Mouse (Mus musculus): ENCODE data around the gene Shank2. TPM values are rescaled to one million over a fixed set of nuclear protein-coding genes. Genes with fewer than 3 reads are reported as not detected.

The Shank2 gene
- polyA plus RNA-seq, 1 experiment from 2014 or later = 0.54 TPM

GRCm38 (mm10) chr7:144294239-144295200 is 292.8 kb downstream of the Shank2 start:
- Histone ChIP-seq H3K27me3 (no peaks in the 10 kb centered on the region), H3K4me2 (no peak overlapping the region), H3K4me1 (replicated peaks) (no peaks in the 10 kb centered on the region), H3K9ac (no peak overlapping the region), H3K4me3 (replicated peaks) (no peak overlapping the region), H3K27ac (replicated peaks) (no peak overlapping the region), H3K36me3 (replicated peaks) (no peaks in the 10 kb centered on the region), H3K9me3 (replicated peaks) (no peaks in the 10 kb centered on the region)
- 33% methylated on average over 13 of the region's 13 CpGs for WGBS (ENCODE audit: insufficient replicate concordance)
- no peak for ATAC-seq (ENCODE audit: insufficient read depth)

- no peaks in the 10 kb centered on the region for H3K36me3 ChIP-seq (replicated peaks)
- WGBS (ENCODE audit: insufficient replicate concordance) = 60% methylated on average over 2 of the region's 2 CpGs
- no peak overlapping the region for H3K4me3 ChIP-seq (replicated peaks)
- H3K27ac ChIP-seq (replicated peaks) = no peak overlapping the region
- ATAC-seq (ENCODE audit: insufficient read depth) = no peak
- H3K9me3 ChIP-seq (replicated peaks) = no peaks in the 10 kb centered on the region
- H3K27me3 ChIP-seq = no peaks in the 10 kb centered on the region
- H3K9ac ChIP-seq = no peak overlapping the region
- H3K4me2 ChIP-seq = no peak overlapping the region
- no peaks in the 10 kb centered on the region for H3K4me1 ChIP-seq (replicated peaks)
These were observed 297.6 kb downstream of the Shank2 start for GRCm38 (mm10) chr7:144299351-144299750.

GRCm38 (mm10) chr7:144301646-144302045 is 299.9 kb downstream of the Shank2 start:
- H3K4me3 ChIP-seq (replicated peaks) = no peak overlapping the region
- WGBS (ENCODE audit: insufficient replicate concordance) = 56% methylated on average over 4 of the region's 4 CpGs
- no peak overlapping the region for H3K4me2 ChIP-seq
- H3K27me3 ChIP-seq = no peaks in the 10 kb centered on the region
- no peak for ATAC-seq (ENCODE audit: insufficient read depth)
- H3K9me3 ChIP-seq (replicated peaks) = no peaks in the 10 kb centered on the region
- no peaks in the 10 kb centered on the region for H3K36me3 ChIP-seq (replicated peaks)
- H3K4me1 ChIP-seq (replicated peaks) = no peaks in the 10 kb centered on the region
- H3K9ac ChIP-seq = no peak overlapping the region
- no peak overlapping the region for H3K27ac ChIP-seq (replicated peaks)

- no peak overlapping the region for H3K4me2 ChIP-seq
- no peaks in the 10 kb centered on the region for H3K36me3 ChIP-seq (replicated peaks)
- H3K9me3 ChIP-seq (replicated peaks) = no peaks in the 10 kb centered on the region
- H3K27me3 ChIP-seq = no peaks in the 10 kb centered on the region
- no peak overlapping the region for H3K27ac ChIP-seq (replicated peaks)
- H3K4me3 ChIP-seq (replicated peaks) = no peak overlapping the region
- ATAC-seq (ENCODE audit: insufficient read depth) = no peak
- WGBS (ENCODE audit: insufficient replicate concordance) = 56% methylated on average over 5 of the region's 5 CpGs
- no peak overlapping the region for H3K9ac ChIP-seq
- no peaks in the 10 kb centered on the region for H3K4me1 ChIP-seq (replicated peaks)
These were observed 300.8 kb downstream of the Shank2 start for GRCm38 (mm10) chr7:144302498-144302897.

- Histone ChIP-seq H3K4me1 (replicated peaks) (no peaks in the 10 kb centered on the region), H3K27ac (replicated peaks) (no peak overlapping the region), H3K4me2 (no peak overlapping the region), H3K27me3 (no peaks in the 10 kb centered on the region), H3K36me3 (replicated peaks) (no peaks in the 10 kb centered on the region), H3K9ac (no peak overlapping the region), H3K4me3 (replicated peaks) (no peak overlapping the region), H3K9me3 (replicated peaks) (no peaks in the 10 kb centered on the region)
- WGBS (ENCODE audit: insufficient replicate concordance) = 69% methylated on average over 10 of the region's 10 CpGs
- ATAC-seq (ENCODE audit: insufficient read depth) = no peak
These were observed 306.2 kb downstream of the Shank2 start for GRCm38 (mm10) chr7:144307853-144308409.

- no peak overlapping the region for H3K4me2 ChIP-seq
- no peaks in the 10 kb centered on the region for H3K4me1 ChIP-seq (replicated peaks)
- H3K9ac ChIP-seq = no peak overlapping the region
- WGBS (ENCODE audit: insufficient replicate concordance) = 65% methylated on average over 11 of the region's 11 CpGs
- ATAC-seq (ENCODE audit: insufficient read depth) = no peak
- no peak overlapping the region for H3K4me3 ChIP-seq (replicated peaks)
- H3K27me3 ChIP-seq = no peaks in the 10 kb centered on the region
- no peaks in the 10 kb centered on the region for H3K36me3 ChIP-seq (replicated peaks)
- no peaks in the 10 kb centered on the region for H3K9me3 ChIP-seq (replicated peaks)
- H3K27ac ChIP-seq (replicated peaks) = no peak overlapping the region
These were observed 312.8 kb downstream of the Shank2 start for GRCm38 (mm10) chr7:144314438-144315105.

GRCm38 (mm10) chr7:144316224-144316623 is 314.5 kb downstream of the Shank2 start:
- Histone ChIP-seq H3K27me3 (no peaks in the 10 kb centered on the region), H3K4me3 (replicated peaks) (no peak overlapping the region), H3K27ac (replicated peaks) (no peak overlapping the region), H3K9me3 (replicated peaks) (no peaks in the 10 kb centered on the region), H3K9ac (no peak overlapping the region), H3K36me3 (replicated peaks) (no peaks in the 10 kb centered on the region), H3K4me2 (no peak overlapping the region), H3K4me1 (replicated peaks) (no peaks in the 10 kb centered on the region)
- 64% methylated on average over 6 of the region's 6 CpGs for WGBS (ENCODE audit: insufficient replicate concordance)
- ATAC-seq (ENCODE audit: insufficient read depth) = no peak

GRCm38 (mm10) chr7:144316797-144317196 is 315.1 kb downstream of the Shank2 start:
- Histone ChIP-seq H3K4me3 (replicated peaks) (no peak overlapping the region), H3K27me3 (no peaks in the 10 kb centered on the region), H3K9ac (no peak overlapping the region), H3K4me1 (replicated peaks) (no peaks in the 10 kb centered on the region), H3K4me2 (no peak overlapping the region), H3K36me3 (replicated peaks) (no peaks in the 10 kb centered on the region), H3K27ac (replicated peaks) (no peak overlapping the region), H3K9me3 (replicated peaks) (no peaks in the 10 kb centered on the region)
- WGBS (ENCODE audit: insufficient replicate concordance) = 42% methylated on average over 10 of the region's 10 CpGs
- no peak for ATAC-seq (ENCODE audit: insufficient read depth)

- ATAC-seq (ENCODE audit: insufficient read depth) = no peak
- no peaks in the 10 kb centered on the region for H3K27me3 ChIP-seq
- WGBS (ENCODE audit: insufficient replicate concordance) = 77% methylated on average over 2 of the region's 2 CpGs
- H3K27ac ChIP-seq (replicated peaks) = no peak overlapping the region
- H3K36me3 ChIP-seq (replicated peaks) = no peaks in the 10 kb centered on the region
- H3K4me1 ChIP-seq (replicated peaks) = no peaks in the 10 kb centered on the region
- no peak overlapping the region for H3K9ac ChIP-seq
- no peaks in the 10 kb centered on the region for H3K9me3 ChIP-seq (replicated peaks)
- no peak overlapping the region for H3K4me2 ChIP-seq
- no peak overlapping the region for H3K4me3 ChIP-seq (replicated peaks)
These were observed 322.3 kb downstream of the Shank2 start for GRCm38 (mm10) chr7:144324077-144324476.

- Histone ChIP-seq H3K27me3 (no peaks in the 10 kb centered on the region), H3K27ac (replicated peaks) (no peak overlapping the region), H3K4me2 (no peak overlapping the region), H3K4me3 (replicated peaks) (no peak overlapping the region), H3K9ac (no peak overlapping the region), H3K36me3 (replicated peaks) (no peaks in the 10 kb centered on the region), H3K4me1 (replicated peaks) (no peaks in the 10 kb centered on the region), H3K9me3 (replicated peaks) (no peaks in the 10 kb centered on the region)
- 62% methylated on average over 6 of the region's 6 CpGs for WGBS (ENCODE audit: insufficient replicate concordance)
- no peak for ATAC-seq (ENCODE audit: insufficient read depth)
These were observed 323.1 kb downstream of the Shank2 start for GRCm38 (mm10) chr7:144324861-144325260.

- 71% methylated on average over 10 of the region's 10 CpGs for WGBS (ENCODE audit: insufficient replicate concordance)
- Histone ChIP-seq H3K4me3 (replicated peaks) (no peak overlapping the region), H3K27me3 (no peaks in the 10 kb centered on the region), H3K9me3 (replicated peaks) (no peaks in the 10 kb centered on the region), H3K36me3 (replicated peaks) (no peaks in the 10 kb centered on the region), H3K4me2 (no peak overlapping the region), H3K9ac (no peak overlapping the region), H3K4me1 (replicated peaks) (no peaks in the 10 kb centered on the region), H3K27ac (replicated peaks) (no peak overlapping the region)
- no peak for ATAC-seq (ENCODE audit: insufficient read depth)
These were observed 323.9 kb downstream of the Shank2 start for GRCm38 (mm10) chr7:144325603-144326002.
